8 mouse cellular contexts compared by ENCODE assay signal in genomic region chr14:57424212-57424561, GRCm38 (mm10). TPM values are rescaled to one million over a fixed set of nuclear protein-coding genes. Genes with fewer than 3 reads are reported as not detected.
DNase-seq lines count a peak whose midpoint lies in the region; ATAC-seq and TF ChIP-seq lines count a peak whose summit lies in the region.

No protein-coding gene starts in this region.

- H3K9me3 ChIP-seq in kidney, embryonic 15.5 days (replicated peaks) = no peaks in the 10 kb centered on the region
- no peaks in the 10 kb centered on the region for H3K9me3 ChIP-seq in hindbrain, postnatal 0 days (ENCODE audit: low read length)
- no peaks in the 10 kb centered on the region for H3K9me3 ChIP-seq in midbrain, postnatal 0 days (ENCODE audit: low read length)

- H3K9ac ChIP-seq in kidney, embryonic 15.5 days = peak overlapping the region; percentile 88
- peak overlapping the region; percentile 78 for H3K9ac ChIP-seq in hindbrain, postnatal 0 days (replicated peaks; ENCODE audit: low read length)
- peak overlapping the region; percentile 65 for H3K9ac ChIP-seq in midbrain, postnatal 0 days (replicated peaks; ENCODE audit: low read length, poor library complexity, severe bottlenecking)

- ATAC-seq in kidney, embryonic 15.5 days (replicated peaks; ENCODE audit: low FRiP score) = peak; percentile 89
- ATAC-seq in hindbrain, postnatal 0 days = peak; percentile 91
- ATAC-seq in midbrain, postnatal 0 days (ENCODE audit: low FRiP score) = peak; percentile 85

- peak overlapping the region; percentile 66 for H3K27ac ChIP-seq in kidney, embryonic 15.5 days
- peak overlapping the region; percentile 44; the same call in 1 of the 2 replicates for H3K27ac ChIP-seq in bone marrow macrophage, adult 2 months (ENCODE audit: insufficient read depth, low read depth, low read length)
- peak overlapping the region; percentile 79 for H3K27ac ChIP-seq in hindbrain, postnatal 0 days
- H3K27ac ChIP-seq in midbrain, postnatal 0 days (ENCODE audit: low read depth, low read length) = peak overlapping the region; percentile 66

- 0 out of 2 replicates have a peak, but pooled peaks cover 9% of the 10 kb centered on the region for H3K4me1 ChIP-seq in kidney, embryonic 15.5 days
- peaks cover 2% of the 10 kb centered on the region for H3K4me1 ChIP-seq in bone marrow macrophage, adult 2 months (ENCODE audit: control insufficient read depth, insufficient read depth, low read length)
- H3K4me1 ChIP-seq in hindbrain, postnatal 0 days (ENCODE audit: insufficient read depth, low read length) = peaks cover 3% of the 10 kb centered on the region; the same call in 1 of the 2 replicates
- H3K4me1 ChIP-seq in midbrain, postnatal 0 days (ENCODE audit: insufficient read depth, low read length) = no peaks in the 10 kb centered on the region

- TF ChIP-seq POLR2A in bone marrow macrophage, adult 2 months (IDR thresholded peaks at IDR 0.05; ENCODE audit: borderline replicate concordance, low read depth, low read length) = no peak

- DNase-seq in kidney, adult 9 months = no peak
- no peak for DNase-seq in hindbrain, postnatal 0 days (ENCODE audit: low spot score)
- DNase-seq in midbrain, postnatal 0 days (ENCODE audit: low spot score) = no peak
- no peak for DNase-seq in MN1 (ENCODE audit: low spot score)
- DNase-seq in embryo, embryonic 11 days = no peak
- no peak for DNase-seq in kidney, adult 8-10 months

- peak overlapping the region; percentile 98 for H3K4me3 ChIP-seq in kidney, embryonic 15.5 days (replicated peaks)
- peak overlapping the region; percentile 68 for H3K4me3 ChIP-seq in bone marrow macrophage, adult 2 months (ENCODE audit: insufficient read depth, low read length)
- H3K4me3 ChIP-seq in hindbrain, postnatal 0 days (ENCODE audit: low read length) = peak overlapping the region; percentile 94
- peak overlapping the region; percentile 84 for H3K4me3 ChIP-seq in midbrain, postnatal 0 days (ENCODE audit: low read depth, low read length)

- H3K4me2 ChIP-seq in kidney, embryonic 15.5 days = peak overlapping the region; percentile 80
- H3K4me2 ChIP-seq in hindbrain, postnatal 0 days (ENCODE audit: low read depth, low read length) = peak overlapping the region; percentile 68
- peak overlapping the region; percentile 57 for H3K4me2 ChIP-seq in midbrain, postnatal 0 days (ENCODE audit: low read depth, low read length, poor library complexity, severe bottlenecking)

- H3K36me3 ChIP-seq in kidney, embryonic 15.5 days = no peaks in the 10 kb centered on the region
- H3K36me3 ChIP-seq in hindbrain, postnatal 0 days (ENCODE audit: insufficient read depth, low read length) = no peaks in the 10 kb centered on the region
- no peaks in the 10 kb centered on the region for H3K36me3 ChIP-seq in midbrain, postnatal 0 days (ENCODE audit: insufficient read depth, low read length)

- WGBS in kidney, embryonic 15.5 days = under 1% methylated on average over 24 of the region's 24 CpGs
- WGBS in hindbrain, postnatal 0 days = 0% methylated on average over 23 of the region's 24 CpGs
- WGBS in midbrain, postnatal 0 days = under 1% methylated on average over 24 of the region's 24 CpGs

- H3K27me3 ChIP-seq in kidney, embryonic 15.5 days = 0 out of 2 replicates have a peak, but pooled peaks cover 13% of the 10 kb centered on the region
- no peaks in the 10 kb centered on the region for H3K27me3 ChIP-seq in hindbrain, postnatal 0 days (ENCODE audit: insufficient read depth, low read length)
- H3K27me3 ChIP-seq in midbrain, postnatal 0 days (ENCODE audit: insufficient read depth, low read length) = no peaks in the 10 kb centered on the region

- TF ChIP-seq CTCF in bone marrow macrophage, adult 2 months (IDR thresholded peaks at IDR 0.05; ENCODE audit: low read depth, low read length) = no peak
- no peak for TF ChIP-seq CTCF in hindbrain, postnatal 0 days (IDR thresholded peaks at IDR 0.05; ENCODE audit: low read depth)
- TF ChIP-seq CTCF in midbrain, postnatal 0 days (IDR thresholded peaks at IDR 0.05) = no peak

RNA-seq across cellular contexts. Expression of gene Ift88, which starts 0.3 kb away (rescaled TPM):
- 11.7 and 13.4 TPM in 2 replicates for polyA plus RNA-seq in kidney, embryonic 15.5 days (2015; fragmentation: Nextera tagmentation; extraction: Ambion mirVana)
- polyA plus RNA-seq in bone marrow macrophage, adult 2 months (2012; ENCODE audit: insufficient read depth, insufficient read length, missing spikeins) = 7.8 and 10.2 TPM in 2 replicates
- total RNA-seq in hindbrain, postnatal 0 days (2014; rRNA removed) = 15.2 and 16.7 TPM in 2 replicates
- polyA plus RNA-seq in hindbrain, postnatal 0 days (2015; fragmentation: Nextera tagmentation; extraction: Ambion mirVana) = 16.3 and 18.4 TPM in 2 replicates
- 17.5 and 24.1 TPM in 2 replicates for total RNA-seq in midbrain, postnatal 0 days (2014; rRNA removed)
- 21.0 and 22.0 TPM in 2 replicates for polyA plus RNA-seq in midbrain, postnatal 0 days (2015; fragmentation: Nextera tagmentation; extraction: Ambion mirVana)

RNA-seq across cellular contexts. Expression of gene Cryl1, which starts 25.9 kb away (rescaled TPM):
- 26.8 and 26.9 TPM in 2 replicates for polyA plus RNA-seq in kidney, embryonic 15.5 days (2015; fragmentation: Nextera tagmentation; extraction: Ambion mirVana)
- 48.8 and 51.1 TPM in 2 replicates for polyA plus RNA-seq in bone marrow macrophage, adult 2 months (2012; ENCODE audit: insufficient read depth, insufficient read length, missing spikeins)
- total RNA-seq in hindbrain, postnatal 0 days (2014; rRNA removed) = 13.3 and 16.0 TPM in 2 replicates
- 19.2 and 19.3 TPM in 2 replicates for polyA plus RNA-seq in hindbrain, postnatal 0 days (2015; fragmentation: Nextera tagmentation; extraction: Ambion mirVana)
- total RNA-seq in midbrain, postnatal 0 days (2014; rRNA removed) = 11.8 and 13.5 TPM in 2 replicates
- polyA plus RNA-seq in midbrain, postnatal 0 days (2015; fragmentation: Nextera tagmentation; extraction: Ambion mirVana) = 19.4 and 19.7 TPM in 2 replicates
